Mouse (Mus musculus) kidney, adult 2 months (tissue): ENCODE data around the gene Slc12a8.

ENCODE experiments used
- CTCF ChIP-seq: fragments of 200-500 bp; conservative IDR thresholded peaks from 2 replicates; pipeline ENCODE4 v1.5.1; 2011; ENCODE audit warnings: low read depth, mild to moderate bottlenecking, control low read depth, low read length, moderate library complexity, mixed read lengths; ENCODE audit not compliant: insufficient read depth, insufficient read length
- POLR2A ChIP-seq: fragments of 200-500 bp; IDR thresholded peaks from one replicate; pipeline ENCODE4 v1.6.1; 2011; ENCODE audit warnings: low read depth, low read length, control low read depth

DNA sequence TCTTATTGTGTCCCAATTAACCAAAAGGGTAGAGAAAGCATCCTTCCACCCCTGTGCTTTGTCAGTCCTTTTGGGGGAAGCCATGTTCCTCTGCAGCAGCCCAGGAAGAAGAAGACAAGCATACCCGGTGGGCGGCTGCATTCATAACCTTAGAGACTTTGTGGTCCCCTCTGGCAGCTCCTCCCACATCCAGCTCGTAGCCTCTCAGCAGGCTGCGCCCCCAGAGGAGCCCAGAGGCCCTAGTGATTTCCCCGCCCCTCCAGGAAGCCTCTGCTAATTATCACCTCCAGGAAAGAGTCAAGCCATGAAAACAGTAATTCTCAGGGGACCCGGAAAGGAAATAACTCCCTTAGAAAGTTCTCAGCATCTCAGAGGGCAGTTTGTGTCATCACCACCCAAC is 188.1 kb downstream of the Slc12a8 start:
- no peak for TF ChIP-seq CTCF
- TF ChIP-seq POLR2A = no peak
